Mouse (Mus musculus): ENCODE measurements at regions not wholly inside any gene's neighbourhood (a gene's known extent, or its start where the extent isn't known, plus 50 kb on each side); places are given as distances from the start of the nearest gene placed in this dataset.

GRCm38 (mm10) chr4:100041982-100042381 lies 53.6 kb upstream of the Ror1 start:
- TF ChIP-seq CTCF (IDR thresholded peaks at IDR 0.05; ENCODE audit: borderline replicate concordance, insufficient read depth, low read length) (no peak), POLR2A (IDR thresholded peaks at IDR 0.05; ENCODE audit: low read depth, low read length) (no peak)
